Mouse (Mus musculus) adrenal gland, postnatal 25 days (tissue): ENCODE results near the gene Lpp. TPM values are rescaled to one million over a fixed set of nuclear protein-coding genes. Genes with fewer than 3 reads are reported as not detected.

Source experiments
- DNase-seq: peaks from one replicate; pipeline ENCODE4 v3.0.0; 2021; ENCODE audit warnings: mixed read lengths
- total RNA-seq: library from RNA; stranded (reverse); gene quantifications from 2 replicates; pipeline ENCODE4 v1.2.3, GENCODE M21; 2021

Gene Lpp
- total RNA-seq, 1 experiment from 2014 or later, result 103 TPM

- no peak for DNase-seq
Observed at GRCm38 (mm10) chr16:24629218-24630172, 236.2 kb downstream of the Lpp start.

- DNase-seq, result no peak
Observed at GRCm38 (mm10) chr16:24635381-24635919, 242.1 kb downstream of the Lpp start.

GRCm38 (mm10) chr16:24636894-24637293, 243.6 kb downstream of the Lpp start:
- no peak for DNase-seq

GRCm38 (mm10) chr16:24641003-24641797, 247.9 kb downstream of the Lpp start:
- no peak for DNase-seq

GRCm38 (mm10) chr16:24643024-24643635, 249.8 kb downstream of the Lpp start:
- DNase-seq, result no peak

- no peak for DNase-seq
Observed at GRCm38 (mm10) chr16:24644154-24644553, 250.8 kb downstream of the Lpp start.

- no peak for DNase-seq
Observed at GRCm38 (mm10) chr16:24644760-24645406, 251.6 kb downstream of the Lpp start.

- DNase-seq, result no peak
Observed at GRCm38 (mm10) chr16:24645906-24646603, 252.7 kb downstream of the Lpp start.

GRCm38 (mm10) chr16:24651655-24652654, 258.6 kb downstream of the Lpp start:
- DNase-seq, result no peak

GRCm38 (mm10) chr16:24653041-24653440, 259.7 kb downstream of the Lpp start:
- no peak for DNase-seq

GRCm38 (mm10) chr16:24655116-24655515, 261.8 kb downstream of the Lpp start:
- DNase-seq, result no peak

- no peak for DNase-seq
Observed at GRCm38 (mm10) chr16:24656026-24656425, 262.7 kb downstream of the Lpp start.

- DNase-seq, result no peak
Observed at GRCm38 (mm10) chr16:24656752-24657151, 263.4 kb downstream of the Lpp start.

GRCm38 (mm10) chr16:24659049-24659448, 265.7 kb downstream of the Lpp start:
- DNase-seq, result no peak

GRCm38 (mm10) chr16:24664131-24664530, 270.8 kb downstream of the Lpp start:
- no peak for DNase-seq

GRCm38 (mm10) chr16:24669718-24670460, 276.6 kb downstream of the Lpp start:
- no peak for DNase-seq

- DNase-seq, result no peak
Observed at GRCm38 (mm10) chr16:24678942-24679341, 285.6 kb downstream of the Lpp start.

- DNase-seq, result no peak
Observed at GRCm38 (mm10) chr16:24695062-24695461, 301.8 kb downstream of the Lpp start.

GRCm38 (mm10) chr16:24704215-24704614, 310.9 kb downstream of the Lpp start:
- no peak for DNase-seq
